39 mouse cellular contexts compared by ENCODE assay signal in genomic region chr1:131655601-131656000, GRCm38 (mm10). TPM values are rescaled to one million over a fixed set of nuclear protein-coding genes. Genes with fewer than 3 reads are reported as not detected.
"Had no signal": no experiment of that assay in that cellular context is flagged by ENCODE, and none has a peak within 500 bp of the region (broad histone marks: within the 10 kb centered on the region; RNA-seq: fewer than 3 reads in every experiment).

No protein-coding gene starts in this region.

- H3K9ac ChIP-seq: heart, embryonic 12.5 days; hindbrain, embryonic 12.5 days; hindbrain, embryonic 14.5 days; kidney, embryonic 15.5 days; limb, embryonic 13.5 days; limb, embryonic 15.5 days; liver, embryonic 12.5 days had no signal

- H3K4me3 ChIP-seq: gastrocnemius, adult 2 months; heart, embryonic 12.5 days; hindbrain, embryonic 10.5 days; hindbrain, embryonic 12.5 days; kidney, embryonic 15.5 days; limb, embryonic 13.5 days; limb, embryonic 15.5 days; liver, embryonic 12.5 days had no signal

- H3K36me3 ChIP-seq: heart, embryonic 12.5 days; hindbrain, embryonic 10.5 days; hindbrain, embryonic 12.5 days; kidney, embryonic 15.5 days; limb, embryonic 13.5 days; limb, embryonic 15.5 days had no signal

- DNase-seq: gastrocnemius, adult 2 months; gastrocnemius, postnatal 10 days; gastrocnemius, postnatal 25 days; heart, adult 18-20 months; heart, postnatal 10 days; heart, postnatal 4 days; kidney, adult 11 months; kidney, adult 2 months; kidney, adult 9 months; kidney, postnatal 14 days; kidney, postnatal 36 days; layer of hippocampus, adult 9-11 months; layer of hippocampus, postnatal 36 days; left cerebral cortex, postnatal 4 days had no signal

- H3K9me3 ChIP-seq: heart, embryonic 12.5 days; hindbrain, embryonic 10.5 days; hindbrain, embryonic 12.5 days; kidney, embryonic 15.5 days; limb, embryonic 13.5 days; limb, embryonic 15.5 days; liver, embryonic 12.5 days had no signal

- H3K27ac ChIP-seq: gastrocnemius, adult 2 months; hindbrain, embryonic 10.5 days; hindbrain, embryonic 12.5 days; hindbrain, embryonic 14.5 days; hindbrain, postnatal 0 days; kidney, embryonic 15.5 days; kidney, postnatal 0 days; limb, embryonic 13.5 days; limb, embryonic 15.5 days; liver, embryonic 12.5 days had no signal

- H3K27me3 ChIP-seq: heart, embryonic 12.5 days; hindbrain, embryonic 12.5 days; kidney, embryonic 15.5 days; limb, embryonic 13.5 days; limb, embryonic 15.5 days; liver, embryonic 12.5 days had no signal

- ATAC-seq: forebrain, embryonic 16.5 days; hindbrain, postnatal 0 days; intestine, embryonic 16.5 days; liver, embryonic 12.5 days had no signal

- H3K4me2 ChIP-seq: heart, embryonic 12.5 days; hindbrain, embryonic 12.5 days; hindbrain, embryonic 14.5 days; kidney, embryonic 15.5 days; limb, embryonic 13.5 days; limb, embryonic 15.5 days; liver, embryonic 12.5 days had no signal

RNA-seq across cellular contexts. Expression of gene Ctse, which starts 17.5 kb away (rescaled TPM):
- total RNA-seq: hindbrain, postnatal 0 days; layer of hippocampus, postnatal 14 days; layer of hippocampus, postnatal 36 days; left cerebral cortex, postnatal 25 days; liver, adult 2 months had no signal
- polyA plus RNA-seq: forebrain, embryonic 16.5 days; frontal cortex, adult 2 months; heart, embryonic 14.5 days; hindbrain, embryonic 10.5 days; hindbrain, embryonic 14.5 days; hindbrain, postnatal 0 days had no signal

RNA-seq across cellular contexts. Expression of gene Avpr1b, which starts 56.6 kb away (rescaled TPM):
- total RNA-seq: gastrocnemius, adult 2 months; gastrocnemius, postnatal 10 days; gastrocnemius, postnatal 25 days; gastrocnemius, postnatal 4 days; granulocyte monocyte progenitor cell, adult 5-6 weeks; heart, adult 18-20 months; heart, adult 8-10 months; heart, postnatal 10 days; heart, postnatal 25 days; heart, postnatal 4 days; hindbrain, postnatal 0 days; left cerebral cortex, adult 18-20 months; left cerebral cortex, adult 8-10 months; left cerebral cortex, postnatal 25 days; left cerebral cortex, postnatal 4 days; liver, adult 2 months had no signal
- polyA plus RNA-seq: forebrain, embryonic 16.5 days; frontal cortex, adult 2 months; heart, embryonic 12.5 days; heart, embryonic 14.5 days; heart, embryonic 16.5 days; hindbrain, embryonic 10.5 days; hindbrain, embryonic 12.5 days; hindbrain, embryonic 14.5 days; hindbrain, postnatal 0 days; kidney, adult 2 months; kidney, embryonic 15.5 days; kidney, postnatal 0 days; limb, embryonic 11.5 days; limb, embryonic 13.5 days; limb, embryonic 15.5 days; liver, adult 2 months; liver, embryonic 12.5 days had no signal
